Mouse (Mus musculus) T-helper 1 cell (primary cell): ENCODE measurements at regions not wholly inside any gene's neighbourhood (a gene's known extent, or its start where the extent isn't known, plus 50 kb on each side); places are given as distances from the start of the nearest gene placed in this dataset.
"Not testable (repeated sequence)": the region's sequence is repeated elsewhere in the genome, so short reads cannot be mapped to it uniquely, and the experiment has no call there.

ENCODE experiments used
- in situ Hi-C: fragments of 300-600 bp; cut with MboI, MseI; formaldehyde crosslinking; loops from one replicate; pipeline ENCODE4 v1.15.1; 2025; ENCODE audit warnings: high pct_unique_total_duplicates

GRCm38 (mm10) chrX:103250961-103251360, 64.5 kb upstream of the Nap1l2 start:
- in situ Hi-C loops: no loop called here

DNA sequence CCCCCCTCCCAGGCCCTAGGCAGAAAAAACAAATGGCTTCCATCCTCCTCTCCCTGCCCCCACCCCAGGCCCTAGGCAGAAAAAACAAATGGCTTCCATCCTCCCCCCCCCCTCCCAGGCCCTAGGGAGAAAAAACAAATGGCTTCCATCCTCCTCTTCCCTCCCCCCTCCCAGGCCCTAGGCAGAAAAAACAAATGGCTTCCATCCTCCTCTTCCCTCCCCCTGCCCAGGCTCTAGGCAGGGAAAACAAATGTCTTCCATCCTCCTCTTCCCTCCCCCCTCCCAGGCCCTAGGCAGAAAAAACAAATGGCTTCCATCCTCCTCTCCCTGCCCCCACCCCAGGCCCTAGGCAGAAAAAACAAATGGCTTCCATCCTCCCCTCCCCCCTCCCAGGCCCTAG, 65.0 kb upstream of the Nap1l2 start:
- in situ Hi-C loops: not testable (repeated sequence)

DNA sequence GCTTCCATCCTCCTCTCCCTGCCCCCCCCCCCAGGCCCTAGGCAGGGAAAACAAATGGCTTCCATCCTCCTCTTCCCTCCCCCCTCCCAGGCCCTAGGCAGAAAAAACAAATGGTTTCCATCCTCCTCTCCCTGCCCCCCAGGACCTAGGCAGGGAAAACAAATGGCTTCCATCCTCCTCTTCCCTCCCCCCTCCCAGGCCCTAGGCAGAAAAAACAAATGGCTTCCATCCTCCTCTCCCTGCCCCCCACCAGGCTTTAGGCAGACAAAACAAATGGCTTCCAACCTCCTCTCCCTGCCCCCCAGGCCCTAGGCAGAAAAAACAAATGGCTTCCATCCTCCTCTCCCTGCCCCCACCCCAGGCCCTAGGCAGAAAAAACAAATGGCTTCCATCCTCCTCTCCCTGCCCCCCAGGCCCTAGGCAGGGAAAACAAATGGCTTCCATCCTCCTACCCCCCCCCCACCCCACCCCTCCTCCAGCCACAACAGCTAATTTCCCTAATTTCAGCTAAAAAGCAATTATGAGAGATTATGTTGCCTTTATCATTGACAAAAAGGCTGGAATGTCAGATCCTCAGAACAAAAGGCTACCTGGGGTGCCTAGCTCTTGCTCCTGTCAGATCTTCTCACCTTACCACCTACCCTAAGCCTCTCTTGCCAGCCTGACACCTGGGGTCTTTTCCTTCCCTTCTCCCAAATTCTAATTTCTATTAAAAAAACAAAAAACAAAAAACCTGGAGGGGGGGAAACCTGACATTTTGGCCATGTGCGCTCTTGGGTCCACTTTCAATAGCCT, 65.8 kb upstream of the Nap1l2 start:
- in situ Hi-C loops: not testable (repeated sequence)

DNA sequence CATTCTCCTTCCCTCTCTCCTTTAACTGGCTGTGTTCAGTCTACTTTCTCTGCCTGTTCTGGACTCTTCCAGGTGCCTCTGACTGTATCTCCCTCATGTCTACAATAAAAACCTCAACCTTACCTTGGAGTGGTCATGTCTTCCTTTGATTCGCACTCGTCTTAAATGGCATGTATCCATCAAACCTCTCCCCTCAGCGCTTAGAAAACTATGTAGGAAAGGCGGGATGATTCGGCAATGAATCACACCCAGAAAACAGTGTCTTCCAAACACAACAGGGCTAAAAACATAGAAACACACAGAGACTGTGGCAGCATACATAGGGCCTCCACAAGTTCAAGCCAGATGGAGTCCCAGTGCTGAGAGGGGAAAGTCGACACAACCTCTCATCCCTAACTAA, 66.4 kb upstream of the Nap1l2 start:
- in situ Hi-C loops: no loop called here

DNA sequence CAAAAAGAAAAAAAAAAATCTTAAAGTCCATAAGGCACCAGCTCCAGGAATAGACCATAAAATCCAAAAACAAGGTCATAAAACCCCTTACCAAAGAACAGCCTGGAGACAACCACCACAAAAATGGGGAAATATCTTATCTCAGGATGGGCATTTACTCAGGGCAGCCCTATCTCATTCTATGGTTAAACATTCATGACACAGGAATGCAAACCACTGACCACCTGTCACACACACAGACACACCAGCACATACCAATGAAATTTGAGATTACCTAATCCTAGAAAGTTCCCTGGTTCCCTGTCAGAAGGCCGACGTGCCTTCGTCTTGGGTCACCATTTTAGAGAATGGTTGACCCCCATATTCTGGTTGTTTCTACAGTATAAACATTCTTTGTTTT, 66.3 kb upstream of the Cdx4 start:
- in situ Hi-C loops: no loop called here

GRCm38 (mm10) chrX:103259882-103260281, 61.3 kb upstream of the Cdx4 start:
- in situ Hi-C loops: loop anchor here (5.0 kb wide), 1 partner anchor 182 kb away; no protein-coding TSS in a partner anchor
